Mouse (Mus musculus): ENCODE data around the gene Neo1.

DNA sequence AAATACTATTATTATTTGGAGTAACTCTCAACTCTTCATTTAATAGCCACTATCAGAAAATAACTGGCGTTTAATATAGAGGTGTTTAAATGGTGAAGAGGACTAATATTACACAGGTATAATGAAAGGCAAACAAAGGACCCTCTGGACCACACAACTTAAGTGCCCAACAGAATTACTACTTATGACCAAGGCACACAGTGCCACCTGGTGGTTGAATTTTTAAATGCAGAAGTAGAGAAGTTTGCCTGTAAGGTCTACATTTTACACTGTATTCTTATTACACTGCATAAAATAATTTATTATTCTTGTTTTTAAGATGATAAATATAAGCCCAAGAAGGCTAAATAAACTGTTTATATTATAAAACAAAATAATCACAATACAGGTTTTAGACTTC is 108.1 kb downstream of the Neo1 start:
- no peak for TF ChIP-seq CTCF (IDR thresholded peaks at IDR 0.05; ENCODE audit: insufficient read depth, low read length)
- no peak for TF ChIP-seq POLR2A (IDR thresholded peaks at IDR 0.05; ENCODE audit: borderline replicate concordance, extremely low read depth, low read depth, low read length)
